Mouse (Mus musculus) adipocyte (in vitro differentiated cells): ENCODE data around the gene Mto1.
A peak's percentile ranks its signal among the peaks of the same experiment; 100 is the strongest.
"Not testable (repeated sequence)": the region's sequence is repeated elsewhere in the genome, so short reads cannot be mapped to it uniquely, and the experiment has no call there.

Experiments used
- DNase-seq: peaks from one replicate; pipeline ENCODE4 v3.0.0-alpha.2; 2016; ENCODE audit warnings: low spot score

Mto1 gene

GRCm38 (mm10) chr9:78506002-78506721 is 58.2 kb downstream of the Mto1 start:
- no peak for DNase-seq

DNA sequence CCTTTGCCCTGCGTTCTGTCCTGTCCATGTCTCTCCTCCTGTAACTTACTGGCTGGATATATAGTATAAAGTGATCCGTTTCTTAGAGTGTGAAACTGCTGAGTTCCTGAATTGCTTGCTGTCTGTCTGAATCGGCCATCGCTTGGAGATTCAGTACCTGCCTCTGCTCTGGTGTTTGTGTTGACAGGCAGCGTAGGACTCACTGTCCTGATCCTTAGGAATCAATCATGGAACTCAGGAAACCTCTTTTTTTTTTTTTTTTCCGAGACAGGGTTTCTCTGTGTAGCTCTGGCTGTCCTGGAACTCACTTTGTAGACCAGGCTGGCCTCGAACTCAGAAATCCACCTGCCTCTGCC is 58.7 kb downstream of the Mto1 start:
- DNase-seq = no peak

DNA sequence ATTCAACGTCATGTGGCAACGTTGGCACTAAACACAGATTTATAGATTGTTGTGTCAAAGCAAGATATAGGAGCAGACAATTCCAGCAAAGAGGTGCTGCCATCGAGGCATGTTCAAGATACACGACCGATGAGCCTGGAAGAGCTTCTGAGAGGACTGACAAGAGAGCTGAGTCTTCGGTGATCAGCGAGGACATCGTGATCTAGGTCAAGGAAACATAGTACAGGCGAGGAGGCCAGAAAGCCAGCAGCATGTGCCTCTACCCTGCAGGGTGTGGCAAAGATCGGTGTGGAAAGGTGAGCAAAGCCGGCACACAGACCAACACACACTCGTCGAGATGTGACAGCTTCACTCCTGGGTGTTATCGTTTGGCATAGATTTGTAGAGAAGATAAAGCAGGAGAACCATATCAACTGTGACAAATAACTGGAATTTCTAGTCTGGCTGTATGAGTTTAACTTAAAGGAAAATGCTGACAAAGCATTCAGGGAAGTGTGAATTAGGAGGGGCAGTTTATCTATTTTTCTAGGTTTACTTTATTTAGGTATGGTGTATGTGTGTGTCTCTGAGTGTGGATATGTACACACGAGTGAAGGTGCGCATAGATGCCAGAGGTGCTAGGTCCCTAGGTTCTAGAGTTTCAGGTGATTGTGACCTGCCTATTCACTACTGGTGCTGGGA is 60.2 kb downstream of the Mto1 start:
- DNase-seq = no peak

GRCm38 (mm10) chr9:78511705-78512104 is 63.7 kb downstream of the Mto1 start:
- DNase-seq = no peak

DNA sequence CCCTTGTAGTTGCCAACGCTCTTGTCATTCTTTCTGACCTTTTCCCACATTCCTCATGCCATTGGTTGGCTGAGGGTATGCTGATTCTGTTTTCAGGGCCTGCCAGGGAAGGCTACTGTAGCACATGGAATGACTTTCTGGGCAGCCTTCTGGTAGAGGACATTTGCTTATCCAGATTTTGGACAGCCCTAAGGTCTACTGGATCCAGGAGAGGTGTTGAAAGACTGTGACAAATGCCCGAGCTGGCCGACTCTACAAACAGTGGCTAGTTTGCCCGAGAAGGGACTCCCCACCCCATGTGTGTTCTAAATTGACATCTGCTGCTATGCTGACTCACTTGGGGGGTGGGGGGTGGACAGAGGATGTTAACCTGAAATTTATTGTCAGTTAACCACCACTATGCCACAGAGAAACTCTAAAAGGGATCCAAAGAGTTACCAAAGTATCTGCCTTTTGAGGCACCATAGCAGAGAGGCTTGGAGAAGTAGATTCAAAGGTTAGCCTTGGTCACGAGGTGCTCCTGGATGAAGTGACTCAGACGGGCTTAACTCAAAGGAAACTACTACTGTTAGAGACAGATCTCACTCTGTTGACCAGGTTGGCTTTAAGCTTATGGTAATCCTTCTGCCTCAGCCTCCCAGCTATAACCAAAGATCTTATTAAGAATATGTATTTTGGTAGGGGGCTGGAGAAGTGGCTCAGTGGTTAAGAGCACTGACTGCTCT is 65.9 kb downstream of the Mto1 start:
- peak; percentile 81 for DNase-seq

GRCm38 (mm10) chr9:78514681-78515080 is 66.7 kb downstream of the Mto1 start:
- no peak for DNase-seq

DNA sequence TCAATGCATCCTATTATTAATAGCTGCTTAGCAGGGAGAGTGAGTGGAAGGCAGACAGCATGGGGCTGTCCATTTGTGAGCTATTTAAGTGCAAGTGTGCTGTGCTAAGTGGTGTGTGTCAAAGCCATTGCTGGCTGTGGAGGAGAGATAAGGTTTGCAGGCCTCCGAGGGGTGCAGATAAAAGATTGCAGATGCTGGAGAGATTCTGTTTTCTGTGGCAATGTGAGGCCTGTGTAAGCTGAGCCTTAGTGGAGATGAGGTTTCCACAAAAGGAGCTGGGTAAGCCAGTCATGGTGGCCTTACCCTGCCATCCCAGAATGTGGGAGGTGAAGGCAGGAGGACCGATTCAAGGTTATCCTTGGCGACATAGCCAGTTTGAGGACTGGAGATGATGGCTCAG is 68.1 kb downstream of the Mto1 start:
- no peak for DNase-seq

DNA sequence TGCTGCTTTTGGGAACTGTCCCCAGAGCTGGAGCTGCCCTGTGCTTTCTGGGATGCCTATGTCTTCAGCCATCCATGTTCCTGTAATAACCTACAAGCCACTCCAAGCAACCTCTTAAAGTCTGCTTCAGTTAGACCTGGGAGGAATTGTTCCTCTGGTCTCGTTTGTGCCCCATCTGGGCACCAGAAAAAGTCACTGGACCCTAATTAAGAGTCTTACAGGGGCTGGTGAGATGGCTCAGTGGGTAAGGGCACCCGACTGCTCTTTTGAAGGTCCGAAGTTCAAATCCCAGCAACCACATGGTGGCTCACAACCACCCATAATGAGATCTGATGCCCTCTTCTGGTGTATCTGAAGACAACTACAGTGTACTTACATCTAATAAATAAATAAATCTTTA is 69.2 kb downstream of the Mto1 start:
- DNase-seq = not testable (repeated sequence)

DNA sequence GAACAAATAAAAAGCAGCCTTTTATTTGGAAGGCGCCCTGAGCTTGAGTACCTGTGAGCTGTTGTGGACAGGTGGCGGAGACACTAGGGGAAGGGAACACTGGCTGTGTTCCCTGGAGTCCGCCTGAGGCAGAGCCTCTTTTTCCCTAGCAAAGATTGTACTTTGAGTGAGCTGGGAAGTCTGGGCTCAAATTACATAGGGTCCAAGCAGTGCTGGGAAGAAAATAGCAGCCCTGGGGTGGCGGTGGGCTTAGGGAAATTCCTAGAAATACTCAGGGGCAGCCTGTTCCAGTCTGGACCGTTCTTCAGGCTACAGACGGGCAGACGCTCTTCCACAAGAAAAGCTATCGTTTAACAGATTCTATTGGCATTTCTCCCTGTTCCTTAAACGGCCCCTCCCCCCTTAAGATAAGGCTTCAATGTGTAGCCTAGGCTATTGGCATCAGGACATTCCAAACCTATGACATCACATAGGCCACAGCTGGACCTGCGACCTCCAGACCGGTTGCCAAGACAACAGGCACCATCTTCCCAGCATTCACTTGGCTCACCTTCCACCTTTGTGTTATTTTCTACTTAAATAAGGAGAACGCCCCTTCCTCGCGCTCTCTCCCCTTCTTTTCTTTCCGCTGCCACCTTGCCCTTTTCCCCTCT is 72.2 kb downstream of the Mto1 start:
- no peak for DNase-seq

DNA sequence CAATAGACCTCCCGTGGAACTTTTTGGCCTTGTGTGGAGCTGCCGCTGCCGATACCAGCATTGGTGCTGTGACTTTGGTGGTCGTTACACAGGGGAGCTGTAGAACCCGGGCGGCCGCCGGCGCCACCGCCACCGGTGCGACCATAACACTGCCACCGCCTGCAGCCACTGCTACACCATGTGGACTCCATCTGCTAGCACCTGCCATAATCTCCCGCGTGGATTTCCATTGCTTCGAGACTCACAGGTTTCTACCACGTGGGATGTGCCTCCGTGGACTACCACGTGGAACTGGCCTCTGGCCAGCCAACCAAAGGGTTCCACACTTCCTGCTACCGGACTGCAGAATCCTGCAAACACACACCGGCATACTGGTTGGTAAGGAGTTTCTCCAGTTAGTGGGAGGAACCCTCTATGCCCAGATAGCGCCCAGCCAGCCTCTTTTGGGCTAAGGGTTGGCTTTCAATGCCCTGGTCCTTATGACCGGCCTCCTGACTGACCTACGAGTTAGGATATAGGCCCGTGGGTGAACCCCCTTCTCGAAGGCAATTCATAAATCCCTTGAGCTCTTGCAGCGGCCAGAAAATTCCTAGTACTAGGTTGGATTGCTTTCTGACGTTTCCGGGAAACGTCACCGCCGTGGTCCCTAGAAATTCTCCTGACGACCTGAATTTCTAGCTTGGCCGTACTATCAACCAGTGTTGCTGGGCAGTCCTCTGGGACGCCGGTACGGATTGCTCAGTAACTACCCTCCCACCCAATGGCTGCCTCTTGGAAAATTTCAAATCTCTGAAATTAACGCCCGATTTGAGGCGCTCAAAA is 73.0 kb downstream of the Mto1 start:
- DNase-seq = no peak

DNA sequence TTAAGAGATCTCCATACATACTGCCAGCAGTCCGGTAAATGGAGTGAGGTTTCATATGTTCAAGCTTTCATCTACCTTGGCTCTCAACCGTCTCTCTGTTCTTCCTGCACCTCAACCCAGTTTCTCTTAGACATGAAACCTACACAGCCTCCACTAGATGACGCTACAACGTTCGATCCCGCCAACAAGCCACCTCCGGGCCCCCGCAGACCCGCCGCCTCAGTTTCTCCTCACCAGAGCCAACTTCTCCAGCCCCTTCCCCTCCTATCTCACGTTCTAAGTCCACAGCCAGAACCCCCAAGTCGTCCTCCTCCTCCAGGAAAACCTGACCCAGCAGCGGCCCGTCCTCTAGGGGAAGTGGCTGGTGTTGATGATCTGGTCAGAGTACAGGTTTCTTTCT is 73.7 kb downstream of the Mto1 start:
- no peak for DNase-seq
